Mouse (Mus musculus) kidney, adult 2 months (tissue): ENCODE results near the gene A730009L09Rik. TPM values are rescaled to one million over a fixed set of nuclear protein-coding genes. Genes with fewer than 3 reads are reported as not detected.

Experiments used
- DNase-seq: peaks from one replicate; pipeline ENCODE4 v3.0.0; 2021
- H3K27ac ChIP-seq: fragments of 200-500 bp; 2 replicates; pipeline ENCODE4 v1.5.1; 2012; ENCODE audit warnings: low read depth, low read length, control low read depth, inconsistent platforms; ENCODE audit not compliant: insufficient read depth
- H3K27me3 ChIP-seq: fragments of 200-500 bp; replicated peaks from 2 replicates; pipeline ENCODE4 v1.6.1; 2012; ENCODE audit warnings: mild to moderate bottlenecking, moderate library complexity, low read length, inconsistent platforms; ENCODE audit not compliant: control insufficient read depth, insufficient read depth
- H3K36me3 ChIP-seq: fragments of 200-500 bp; 2 replicates; pipeline ENCODE4 v1.6.1; 2012; ENCODE audit warnings: mild to moderate bottlenecking, moderate library complexity, low read length, inconsistent platforms; ENCODE audit not compliant: control insufficient read depth, insufficient read depth
- H3K4me1 ChIP-seq: fragments of 200-500 bp; 2 replicates; pipeline ENCODE4 v1.6.1; 2011; ENCODE audit warnings: low read length; ENCODE audit not compliant: control insufficient read depth, insufficient read depth
- H3K4me3 ChIP-seq: fragments of 200-500 bp; 2 replicates; pipeline ENCODE4 v1.5.1; 2011; ENCODE audit warnings: mild to moderate bottlenecking, low read depth, low read length, control low read depth; ENCODE audit not compliant: insufficient read depth
- CTCF ChIP-seq: fragments of 200-500 bp; conservative IDR thresholded peaks from 2 replicates; pipeline ENCODE4 v1.5.1; 2011; ENCODE audit warnings: low read depth, mild to moderate bottlenecking, control low read depth, low read length, moderate library complexity, mixed read lengths; ENCODE audit not compliant: insufficient read depth, insufficient read length
- POLR2A ChIP-seq: fragments of 200-500 bp; IDR thresholded peaks from one replicate; pipeline ENCODE4 v1.6.1; 2011; ENCODE audit warnings: low read depth, low read length, control low read depth
- WGBS: fragments of 180-500 bp; shearing (Covaris S2); methylation state at CpG from one replicate; pipeline ENCODE4 v1.1.7; 2018; 5-methylcytosine and 5-hydroxymethylcytosine counted together
- polyA plus RNA-seq: library from polyadenylated mRNA; depleted of rRNA; stranded (reverse); fragments of >200 nt; gene quantifications from 2 replicates; pipeline ENCODE4 v1.2.3, GENCODE M21; 2012; rRNA removed

Gene A730009L09Rik
- polyA plus RNA-seq: not detected in 2 replicates

DNA sequence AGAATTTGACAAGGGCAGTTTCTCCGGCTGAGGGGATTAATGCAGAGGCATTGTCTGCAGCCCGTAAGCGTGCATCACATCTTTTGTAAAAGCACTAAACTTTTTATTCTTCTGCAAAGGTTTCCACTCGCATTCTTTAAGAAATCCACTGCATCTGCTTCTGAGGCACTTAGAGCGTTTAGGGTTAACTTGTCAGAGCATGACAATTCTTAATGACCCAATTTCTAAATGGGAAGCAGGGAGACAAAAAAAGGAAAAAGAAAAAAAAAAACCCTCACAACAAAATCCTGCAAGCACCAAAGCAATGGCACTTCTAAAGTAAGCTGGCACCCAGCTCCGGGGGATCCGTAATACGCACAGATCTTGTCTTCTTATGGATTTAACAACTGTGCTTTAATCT is at the start of gene A730009L09Rik:
A730009L09Rik (plus strand) TSS at position 301 of the 400 bp plus-strand sequence.
- Histone ChIP-seq H3K36me3 (no peaks in the 10 kb centered on the region), H3K4me1 (no peaks in the 10 kb centered on the region), H3K27me3 (no peaks in the 10 kb centered on the region), H3K4me3 (no peak within 1 kb of the TSS), H3K27ac (no peak within 1 kb of the TSS)
- DNase-seq: no peak
- no peak for TF ChIP-seq POLR2A
- TF ChIP-seq CTCF: no peak
- 74% methylated on average over 8 of the region's 8 CpGs for WGBS

DNA sequence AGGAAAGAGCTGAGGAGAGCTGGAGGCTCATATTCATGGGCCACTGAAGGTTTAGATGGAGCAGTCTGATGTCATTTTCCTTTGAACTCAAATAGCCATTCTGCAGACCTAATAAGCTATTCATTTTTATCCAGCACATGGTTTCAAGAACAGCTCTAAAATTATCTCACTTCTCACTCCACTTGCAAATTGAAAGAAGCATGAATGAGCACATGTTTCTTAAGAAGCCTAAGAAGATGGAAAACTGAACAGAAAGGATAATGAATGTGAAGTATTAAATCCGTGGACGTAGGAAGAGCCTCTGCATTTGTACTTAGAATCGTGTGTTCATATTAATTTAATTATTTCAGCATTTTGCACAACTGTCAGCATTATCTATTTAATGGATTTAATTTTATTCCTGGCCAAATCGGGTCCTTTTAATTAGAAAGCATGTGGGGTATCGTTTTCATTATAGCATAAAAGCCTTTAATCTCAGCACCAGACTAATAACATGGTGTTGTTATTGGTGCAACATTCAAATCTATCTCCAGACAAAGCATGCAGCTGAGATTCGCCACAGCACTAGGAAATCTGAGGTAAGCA is 49.2 kb upstream of the A730009L09Rik start:
- no peak for DNase-seq
- no peak for TF ChIP-seq CTCF
- TF ChIP-seq POLR2A: no peak
- WGBS: 88% methylated on average over 6 of the region's 6 CpGs

DNA sequence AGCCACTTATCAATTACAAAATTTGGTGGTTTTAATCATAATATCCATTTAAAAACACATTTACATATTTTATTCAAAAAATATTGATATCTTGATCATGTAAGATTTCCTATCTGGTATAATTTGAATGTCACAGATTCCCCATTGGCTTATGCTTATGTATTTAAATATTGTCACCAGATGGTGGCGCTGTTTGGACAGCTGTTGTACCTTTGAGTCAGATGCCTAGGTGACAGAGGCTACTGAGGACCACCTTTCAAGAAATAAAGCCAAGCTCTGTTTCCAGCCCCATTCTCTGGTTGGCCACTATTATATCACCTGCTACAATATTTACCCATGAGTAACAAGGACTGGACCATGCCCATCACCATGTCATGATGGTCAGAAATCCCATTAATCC is 46.0 kb upstream of the A730009L09Rik start:
- H3K4me3 ChIP-seq: no peak overlapping the region
- no peaks in the 10 kb centered on the region for H3K4me1 ChIP-seq
- TF ChIP-seq CTCF (no peak), POLR2A (no peak)
- H3K27me3 ChIP-seq: no peaks in the 10 kb centered on the region
- no peaks in the 10 kb centered on the region for H3K36me3 ChIP-seq
- H3K27ac ChIP-seq: no peak overlapping the region
- no peak for DNase-seq
- WGBS: 18% methylated on average over 1 of the region's 1 CpGs

More for the DNA sequence above, 49.2 kb upstream of the A730009L09Rik start:
- Histone ChIP-seq H3K4me1 (no peaks in the 10 kb centered on the region), H3K27me3 (no peaks in the 10 kb centered on the region), H3K4me3 (no peak overlapping the region), H3K36me3 (no peaks in the 10 kb centered on the region), H3K27ac (no peak overlapping the region)

DNA sequence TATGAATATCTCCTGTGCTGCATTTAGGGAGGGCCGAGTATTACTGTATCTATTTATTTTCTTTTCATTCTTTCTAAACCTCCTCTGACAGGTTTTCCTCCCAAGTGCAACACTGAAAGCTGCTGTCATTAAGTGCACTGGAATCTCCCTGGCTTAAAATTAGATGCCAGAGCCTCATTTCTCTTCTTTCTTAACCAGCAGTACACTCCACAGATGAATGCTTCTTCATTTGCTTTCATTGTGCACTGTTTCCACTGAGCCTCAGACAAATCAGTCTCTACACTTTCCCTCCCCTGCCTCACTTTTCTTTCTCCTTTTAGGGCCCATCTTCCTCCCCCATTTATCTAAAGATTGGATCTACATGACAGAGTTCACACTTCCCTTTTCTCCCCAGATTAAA is 44.9 kb upstream of the A730009L09Rik start:
- Histone ChIP-seq H3K36me3 (no peaks in the 10 kb centered on the region), H3K27ac (no peak overlapping the region), H3K4me1 (no peaks in the 10 kb centered on the region), H3K4me3 (no peak overlapping the region), H3K27me3 (no peaks in the 10 kb centered on the region)
- DNase-seq: no peak
- 46% methylated on average over 1 of the region's 1 CpGs for WGBS
- no peak for TF ChIP-seq POLR2A
- no peak for TF ChIP-seq CTCF

DNA sequence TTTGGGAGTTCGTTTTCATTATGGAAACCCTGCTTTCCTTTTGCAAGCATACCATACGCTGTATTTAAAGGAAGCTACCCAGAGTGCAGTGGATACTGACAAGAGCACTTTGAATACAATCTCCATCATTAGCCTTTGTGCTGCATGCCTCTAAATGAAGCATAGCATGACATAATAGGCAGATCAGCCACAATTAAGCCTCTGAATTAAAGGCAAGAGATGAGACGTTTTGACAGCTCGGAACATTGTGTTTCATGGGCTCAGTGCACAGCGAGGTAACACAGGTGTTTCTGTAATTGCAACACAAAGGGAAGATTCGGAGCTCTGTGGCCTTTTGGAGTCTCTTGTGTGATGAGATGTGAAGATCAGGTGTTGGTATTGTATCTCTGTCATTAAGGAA is 41.5 kb upstream of the A730009L09Rik start:
- DNase-seq: no peak
- H3K4me3 ChIP-seq: no peak overlapping the region
- TF ChIP-seq CTCF (no peak), POLR2A (no peak)
- H3K27ac ChIP-seq: no peak overlapping the region
- WGBS: 78% methylated on average over 6 of the region's 6 CpGs
- no peaks in the 10 kb centered on the region; the same call in 1 of the 2 replicates for H3K27me3 ChIP-seq
- H3K36me3 ChIP-seq: no peaks in the 10 kb centered on the region
- no peaks in the 10 kb centered on the region for H3K4me1 ChIP-seq

DNA sequence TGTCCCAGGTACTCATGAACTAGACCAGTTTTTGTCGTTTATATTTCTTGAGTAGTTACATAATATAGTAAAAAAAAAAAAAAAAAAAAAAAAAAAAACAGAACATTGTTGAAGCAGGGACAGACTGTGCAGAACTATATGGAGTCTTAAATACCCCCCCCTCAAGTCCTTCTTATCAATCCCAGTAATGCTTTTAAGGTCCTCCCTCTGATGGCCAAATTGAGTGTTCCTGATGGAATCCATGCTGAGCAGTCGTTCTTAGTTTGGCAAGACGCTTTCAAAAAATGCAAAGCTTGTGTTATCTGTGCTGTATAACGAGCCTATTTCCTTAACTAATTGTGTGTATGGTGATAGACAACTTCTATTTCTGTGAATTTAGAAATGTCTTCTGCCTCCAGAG is 40.2 kb upstream of the A730009L09Rik start:
- Histone ChIP-seq H3K27me3 (no peaks in the 10 kb centered on the region; the same call in 1 of the 2 replicates), H3K4me1 (no peaks in the 10 kb centered on the region), H3K27ac (no peak overlapping the region), H3K4me3 (no peak overlapping the region), H3K36me3 (no peaks in the 10 kb centered on the region)
- WGBS: 78% methylated on average over 4 of the region's 4 CpGs
- no peak for TF ChIP-seq CTCF
- no peak for DNase-seq

DNA sequence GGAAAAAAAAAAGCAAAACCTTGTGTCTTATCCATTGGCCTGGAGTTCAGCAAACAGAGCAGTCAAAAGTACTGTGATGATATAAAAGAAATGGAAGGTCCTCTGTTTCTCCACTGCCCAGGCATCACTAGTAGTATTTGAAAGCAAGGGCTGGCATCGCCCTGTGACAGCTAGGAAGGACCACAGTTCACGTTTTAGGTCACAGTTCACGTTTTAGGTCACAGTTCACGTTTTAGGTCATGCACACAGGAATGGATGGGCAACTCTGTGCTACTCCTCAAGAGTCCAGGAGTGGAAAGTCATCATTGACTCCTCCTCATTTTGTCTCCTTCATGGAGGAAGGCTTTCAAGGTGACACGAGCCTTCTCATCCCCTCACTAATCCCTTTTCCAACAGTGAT is 38.0 kb upstream of the A730009L09Rik start:
- Histone ChIP-seq H3K4me3 (no peak overlapping the region), H3K4me1 (no peaks in the 10 kb centered on the region), H3K27me3 (no peaks in the 10 kb centered on the region; the same call in 1 of the 2 replicates), H3K27ac (no peak overlapping the region), H3K36me3 (no peaks in the 10 kb centered on the region)
- DNase-seq: no peak
- WGBS: 69% methylated on average over 5 of the region's 5 CpGs
- TF ChIP-seq POLR2A (no peak), CTCF (no peak)
